Mouse (Mus musculus) liver, embryonic 15.5 days (tissue): ENCODE results near the gene Itgb6. TPM values are rescaled to one million over a fixed set of nuclear protein-coding genes. Genes with fewer than 3 reads are reported as not detected.

ENCODE experiments used
- ATAC-seq: fragments of 200-750 bp; cut with Nextera tagmentation; 2 replicates; pipeline ENCODE4 v1.8.0; 2017; ENCODE audit warnings: moderate number of reproducible peaks, mild to moderate bottlenecking, moderate library complexity; ENCODE audit not compliant: insufficient read depth
- H3K27ac ChIP-seq: fragments of 300-500 bp; sonication (generic); replicated peaks from 2 replicates; pipeline ENCODE4 v1.5.1; 2015; ENCODE audit warnings: mild to moderate bottlenecking, inconsistent platforms
- H3K27me3 ChIP-seq: fragments of 300-500 bp; sonication (generic); 2 replicates; pipeline ENCODE4 v1.6.1; 2015; ENCODE audit warnings: mild to moderate bottlenecking, inconsistent platforms
- H3K36me3 ChIP-seq: fragments of 300-500 bp; sonication (generic); replicated peaks from 2 replicates; pipeline ENCODE4 v1.6.1; 2015; ENCODE audit warnings: moderate library complexity, mild to moderate bottlenecking, inconsistent platforms
- H3K4me1 ChIP-seq: fragments of 300-500 bp; sonication (generic); replicated peaks from 2 replicates; pipeline ENCODE4 v1.6.1; 2015; ENCODE audit warnings: inconsistent platforms
- H3K4me2 ChIP-seq: fragments of 300-500 bp; sonication (generic); 2 replicates; pipeline ENCODE4 v1.6.1; 2015; ENCODE audit warnings: moderate library complexity, mild to moderate bottlenecking, inconsistent platforms
- H3K4me3 ChIP-seq: fragments of 300-500 bp; sonication (generic); replicated peaks from 2 replicates; pipeline ENCODE4 v1.5.1; 2015; ENCODE audit warnings: mild to moderate bottlenecking, inconsistent platforms
- H3K9ac ChIP-seq: fragments of 300-500 bp; sonication (generic); 2 replicates; pipeline ENCODE4 v1.6.1; 2015; ENCODE audit warnings: moderate library complexity, mild to moderate bottlenecking, inconsistent platforms
- H3K9me3 ChIP-seq: fragments of 300-500 bp; sonication (generic); replicated peaks from 2 replicates; pipeline ENCODE4 v1.6.1; 2016; ENCODE audit warnings: inconsistent platforms
- WGBS: fragments of 180-500 bp; shearing (Covaris S2); methylation state at CpG from one replicate; pipeline ENCODE4 v1.1.7; 2015; ENCODE audit warnings: mixed read lengths; ENCODE audit not compliant: insufficient replicate concordance; 5-methylcytosine and 5-hydroxymethylcytosine counted together
- polyA plus RNA-seq: library from polyadenylated mRNA; unstranded; fragments of >200 nt; fragmentation: Nextera tagmentation; extraction: Ambion mirVana; gene quantifications from 2 replicates; pipeline ENCODE4 v1.2.1, GENCODE M21; 2015

Gene Itgb6
- polyA plus RNA-seq, 1 experiment from 2014 or later = 0.17 TPM

- H3K27me3 ChIP-seq = no peaks in the 10 kb centered on the region
- no peak overlapping the region for H3K4me3 ChIP-seq
- H3K9me3 ChIP-seq = no peaks in the 10 kb centered on the region
- H3K9ac ChIP-seq = no peak overlapping the region
- no peak for ATAC-seq
- H3K36me3 ChIP-seq = no peaks in the 10 kb centered on the region
- no peak overlapping the region for H3K4me2 ChIP-seq
- no peaks in the 10 kb centered on the region for H3K4me1 ChIP-seq
- no peak overlapping the region for H3K27ac ChIP-seq
- WGBS = 51% methylated on average over 17 of the region's 17 CpGs
Measured at GRCm38 (mm10) chr2:60672973-60673954, 49.2 kb downstream of the Itgb6 start.

DNA sequence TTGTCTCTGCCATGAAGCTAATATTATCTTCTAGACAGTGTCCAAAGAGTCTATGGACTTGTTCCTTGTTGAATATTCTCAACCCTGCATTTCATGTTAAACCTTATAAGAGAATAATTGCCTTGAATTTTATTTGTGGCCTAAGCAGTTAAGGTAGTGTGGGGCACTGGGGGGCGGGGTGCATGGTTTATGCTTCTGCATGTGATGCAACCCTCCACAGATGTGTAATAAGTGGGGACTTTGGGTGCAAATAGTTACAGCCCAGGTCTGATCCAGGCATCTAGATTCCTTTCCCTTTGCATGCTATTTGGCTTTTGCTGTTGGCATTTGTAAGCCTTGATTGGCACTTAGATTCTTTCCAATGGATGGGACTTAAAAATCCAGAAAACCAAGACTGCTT, 51.2 kb downstream of the Itgb6 start:
- WGBS = 62% methylated on average over 1 of the region's 1 CpGs
- Histone ChIP-seq H3K36me3 (no peaks in the 10 kb centered on the region), H3K4me2 (no peak overlapping the region), H3K9me3 (no peaks in the 10 kb centered on the region), H3K9ac (no peak overlapping the region), H3K4me1 (no peaks in the 10 kb centered on the region), H3K4me3 (no peak overlapping the region), H3K27ac (no peak overlapping the region), H3K27me3 (no peaks in the 10 kb centered on the region)
- ATAC-seq = no peak

DNA sequence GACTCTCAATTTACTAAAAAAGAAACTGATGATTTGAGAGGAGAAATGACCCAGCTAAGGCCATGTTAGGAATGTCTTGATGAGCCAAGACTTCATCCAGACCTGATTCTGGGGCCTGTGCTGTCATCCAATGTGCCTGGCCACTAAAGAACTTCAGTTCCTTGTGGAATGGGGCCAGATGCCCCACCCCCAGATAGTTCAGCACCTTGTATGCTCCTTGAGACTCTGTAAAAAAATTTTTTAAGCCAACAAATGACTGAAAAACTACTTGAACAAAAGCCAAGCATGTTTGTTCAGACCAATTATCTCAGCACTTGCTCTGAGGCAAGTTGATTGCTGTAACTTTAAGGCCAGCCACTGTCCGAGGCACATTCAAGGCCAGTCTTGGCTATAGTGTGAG, 59.4 kb downstream of the Itgb6 start:
- no peak overlapping the region for H3K9ac ChIP-seq
- 52% methylated on average over 1 of the region's 1 CpGs for WGBS
- no peak overlapping the region for H3K4me2 ChIP-seq
- no peaks in the 10 kb centered on the region for H3K9me3 ChIP-seq
- H3K27ac ChIP-seq = no peak overlapping the region
- H3K4me3 ChIP-seq = no peak overlapping the region
- no peak for ATAC-seq
- no peaks in the 10 kb centered on the region for H3K27me3 ChIP-seq
- no peaks in the 10 kb centered on the region for H3K4me1 ChIP-seq
- H3K36me3 ChIP-seq = no peaks in the 10 kb centered on the region

GRCm38 (mm10) chr2:60659993-60660392, 62.5 kb downstream of the Itgb6 start:
- no peak overlapping the region for H3K4me2 ChIP-seq
- no peak overlapping the region for H3K9ac ChIP-seq
- no peaks in the 10 kb centered on the region for H3K36me3 ChIP-seq
- H3K4me1 ChIP-seq = no peaks in the 10 kb centered on the region
- H3K4me3 ChIP-seq = no peak overlapping the region
- no peaks in the 10 kb centered on the region for H3K27me3 ChIP-seq
- H3K9me3 ChIP-seq = no peaks in the 10 kb centered on the region
- WGBS = 67% methylated on average over 4 of the region's 4 CpGs
- H3K27ac ChIP-seq = no peak overlapping the region
- ATAC-seq = no peak

GRCm38 (mm10) chr2:60658992-60659391, 63.5 kb downstream of the Itgb6 start:
- Histone ChIP-seq H3K4me2 (no peak overlapping the region), H3K27ac (no peak overlapping the region), H3K4me3 (no peak overlapping the region), H3K36me3 (no peaks in the 10 kb centered on the region), H3K4me1 (no peaks in the 10 kb centered on the region), H3K9ac (no peak overlapping the region), H3K27me3 (no peaks in the 10 kb centered on the region), H3K9me3 (no peaks in the 10 kb centered on the region)
- 64% methylated on average over 3 of the region's 3 CpGs for WGBS
- no peak for ATAC-seq

DNA sequence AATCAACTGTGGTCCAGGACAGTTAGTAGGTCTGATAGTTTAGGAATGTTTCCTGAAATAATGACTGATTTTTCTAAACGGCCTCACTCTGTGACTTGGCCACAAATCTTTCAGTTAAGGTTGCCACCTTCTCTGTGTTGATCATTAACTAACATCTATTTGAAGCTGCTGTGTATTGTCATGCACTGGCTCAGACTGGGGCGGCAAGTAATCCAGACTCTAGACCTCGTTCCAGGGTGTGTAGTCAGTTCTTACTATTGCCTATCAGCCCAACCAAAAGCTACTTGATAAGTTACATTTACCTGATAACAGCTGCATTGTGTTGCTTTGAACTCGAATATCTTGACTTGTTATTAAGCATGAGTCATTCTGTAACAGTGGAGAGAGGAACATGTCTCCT, 67.6 kb downstream of the Itgb6 start:
- no peak for ATAC-seq

GRCm38 (mm10) chr2:60650155-60650554, 72.3 kb downstream of the Itgb6 start:
- Histone ChIP-seq H3K9ac (no peak overlapping the region), H3K9me3 (no peaks in the 10 kb centered on the region), H3K4me1 (no peaks in the 10 kb centered on the region), H3K27ac (no peak overlapping the region), H3K36me3 (no peaks in the 10 kb centered on the region), H3K4me2 (no peak overlapping the region), H3K4me3 (no peak overlapping the region), H3K27me3 (no peaks in the 10 kb centered on the region)
- no peak for ATAC-seq
- 72% methylated on average over 5 of the region's 5 CpGs for WGBS

More for the DNA sequence above, 67.6 kb downstream of the Itgb6 start:
- Histone ChIP-seq H3K36me3 (no peaks in the 10 kb centered on the region), H3K9ac (no peak overlapping the region), H3K4me2 (no peak overlapping the region), H3K4me3 (no peak overlapping the region), H3K9me3 (no peaks in the 10 kb centered on the region), H3K27me3 (no peaks in the 10 kb centered on the region), H3K4me1 (no peaks in the 10 kb centered on the region), H3K27ac (no peak overlapping the region)
- 30% methylated on average over 4 of the region's 4 CpGs for WGBS

- ATAC-seq = no peak
- no peaks in the 10 kb centered on the region for H3K4me1 ChIP-seq
- H3K27me3 ChIP-seq = no peaks in the 10 kb centered on the region
Measured at GRCm38 (mm10) chr2:60647650-60648049, 74.8 kb downstream of the Itgb6 start.

DNA sequence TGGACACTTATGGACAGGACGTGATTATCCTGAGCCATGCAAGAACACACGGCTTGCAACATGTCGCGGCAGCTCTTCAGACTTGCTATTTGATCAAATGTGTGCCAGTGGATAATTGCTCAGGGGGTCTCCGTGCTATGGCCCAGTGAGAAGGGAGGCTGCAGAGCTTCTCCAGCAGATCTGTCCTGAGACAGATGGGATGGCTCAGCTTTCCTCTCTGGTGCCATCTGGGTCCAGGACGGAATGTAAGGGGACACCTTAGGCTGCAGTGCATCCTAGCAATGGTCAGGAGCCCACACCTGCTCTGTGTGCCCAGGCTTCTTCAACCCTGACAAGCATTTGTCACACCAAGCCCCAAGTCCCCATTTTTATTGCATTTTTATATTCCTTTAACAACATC, 75.9 kb downstream of the Itgb6 start:
- 68% methylated on average over 6 of the region's 6 CpGs for WGBS
- H3K9ac ChIP-seq = no peak overlapping the region
- H3K4me3 ChIP-seq = no peak overlapping the region
- no peaks in the 10 kb centered on the region for H3K4me1 ChIP-seq
- H3K27me3 ChIP-seq = no peaks in the 10 kb centered on the region
- no peaks in the 10 kb centered on the region for H3K9me3 ChIP-seq
- H3K27ac ChIP-seq = no peak overlapping the region
- no peak for ATAC-seq
- H3K4me2 ChIP-seq = no peak overlapping the region
- H3K36me3 ChIP-seq = no peaks in the 10 kb centered on the region

More at GRCm38 (mm10) chr2:60647650-60648049, 74.8 kb downstream of the Itgb6 start:
- H3K27ac ChIP-seq = no peak overlapping the region
- H3K36me3 ChIP-seq = no peaks in the 10 kb centered on the region
- H3K9ac ChIP-seq = no peak overlapping the region
- H3K9me3 ChIP-seq = no peaks in the 10 kb centered on the region
- WGBS = 65% methylated on average over 5 of the region's 5 CpGs
- no peak overlapping the region for H3K4me2 ChIP-seq
- no peak overlapping the region for H3K4me3 ChIP-seq

DNA sequence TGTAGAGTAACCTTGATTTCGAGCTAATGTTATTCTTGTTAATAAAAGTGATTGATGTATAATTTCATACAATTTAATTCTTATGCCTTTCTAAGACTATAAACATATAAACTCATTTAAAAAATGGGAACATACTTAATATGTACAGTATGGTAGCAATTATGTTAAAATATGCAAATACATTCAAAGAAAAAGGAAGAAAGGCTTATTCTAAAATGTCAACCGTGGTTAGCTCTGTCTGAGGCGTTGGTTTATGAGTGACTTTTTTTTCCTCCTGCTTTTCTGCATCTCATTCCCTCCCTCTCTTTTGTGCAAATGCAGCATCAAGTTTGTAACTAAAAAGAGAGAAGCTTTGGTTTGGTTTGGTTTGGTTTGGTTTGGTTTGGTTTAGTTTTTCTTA, 79.0 kb downstream of the Itgb6 start:
- WGBS = 54% methylated on average over 3 of the region's 3 CpGs
- H3K4me3 ChIP-seq = no peak overlapping the region
- H3K27ac ChIP-seq = no peak overlapping the region
- no peaks in the 10 kb centered on the region for H3K9me3 ChIP-seq
- no peak overlapping the region for H3K4me2 ChIP-seq
- H3K36me3 ChIP-seq = no peaks in the 10 kb centered on the region
- no peak for ATAC-seq
- no peak overlapping the region for H3K9ac ChIP-seq
- no peaks in the 10 kb centered on the region for H3K4me1 ChIP-seq
- no peaks in the 10 kb centered on the region for H3K27me3 ChIP-seq

GRCm38 (mm10) chr2:60642606-60643005, 79.8 kb downstream of the Itgb6 start:
- Histone ChIP-seq H3K4me3 (no peak overlapping the region), H3K9ac (no peak overlapping the region), H3K9me3 (no peaks in the 10 kb centered on the region), H3K27me3 (no peaks in the 10 kb centered on the region), H3K36me3 (no peaks in the 10 kb centered on the region), H3K27ac (no peak overlapping the region), H3K4me2 (no peak overlapping the region), H3K4me1 (no peaks in the 10 kb centered on the region)
- ATAC-seq = no peak
- 70% methylated on average over 7 of the region's 7 CpGs for WGBS

- WGBS = 58% methylated on average over 7 of the region's 7 CpGs
- no peak for ATAC-seq
Measured at GRCm38 (mm10) chr2:60640342-60640672, 82.1 kb downstream of the Itgb6 start.

More at GRCm38 (mm10) chr2:60640342-60640672, 82.1 kb downstream of the Itgb6 start:
- H3K4me3 ChIP-seq = no peak overlapping the region
- no peaks in the 10 kb centered on the region for H3K36me3 ChIP-seq
- no peaks in the 10 kb centered on the region for H3K9me3 ChIP-seq
- H3K9ac ChIP-seq = no peak overlapping the region
- no peaks in the 10 kb centered on the region for H3K27me3 ChIP-seq
- H3K27ac ChIP-seq = no peak overlapping the region
- no peak overlapping the region for H3K4me2 ChIP-seq
- no peaks in the 10 kb centered on the region for H3K4me1 ChIP-seq
